Mouse (Mus musculus): Measurements from ENCODE around the gene Bri3bp.

DNA sequence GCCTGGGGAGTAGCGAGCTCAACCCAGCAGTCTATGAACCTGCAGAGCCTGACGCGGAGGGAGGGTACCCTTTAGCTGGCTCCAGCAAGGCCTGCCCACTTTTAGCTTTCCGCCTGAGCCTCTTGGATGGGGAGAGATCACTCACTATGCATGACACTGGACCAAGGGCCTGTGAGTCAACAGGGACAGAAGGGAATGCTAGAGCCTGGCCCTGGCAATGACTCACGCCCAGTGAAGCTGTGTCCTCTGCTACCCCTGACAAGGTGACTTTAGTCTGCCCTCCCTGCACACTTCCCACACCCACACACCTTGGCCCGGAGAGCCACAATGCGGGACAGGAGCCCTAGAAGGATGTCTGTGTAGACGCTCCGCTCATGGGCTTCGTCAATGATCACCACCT, 15.0 kb upstream of the Bri3bp start:
- TF ChIP-seq CTCF (IDR thresholded peaks at IDR 0.05; ENCODE audit: low read depth) (no peak), EP300 (optimal IDR thresholded peaks at IDR 0.05) (no peak)

Measured in stomach, postnatal 0 days (tissue).